Mouse (Mus musculus) urinary bladder, adult 18-20 months (tissue): ENCODE data around the gene Camkmt.
A peak's percentile ranks its signal among the peaks of the same experiment; 100 is the strongest.

Experiments used
- DNase-seq, 2 experiments: peaks; one replicate each; pipeline ENCODE4 v3.0.0; 2022; ENCODE audit warnings: low spot score in 2 of 2, mixed read lengths in 2 of 2

Camkmt gene

GRCm38 (mm10) chr17:85170541-85171255 is 80.3 kb downstream of the Camkmt start:
- DNase-seq, result no peak

- DNase-seq, result no peak
Measured at GRCm38 (mm10) chr17:85171951-85172350, 81.6 kb downstream of the Camkmt start.

GRCm38 (mm10) chr17:85177231-85177630 is 86.9 kb downstream of the Camkmt start:
- no peak for DNase-seq

GRCm38 (mm10) chr17:85180471-85181060 is 90.2 kb downstream of the Camkmt start:
- no peak for DNase-seq

GRCm38 (mm10) chr17:85189227-85190127 is 99.1 kb downstream of the Camkmt start:
- DNase-seq, result peak; percentile 63 to 70

- DNase-seq, result no peak
Measured at GRCm38 (mm10) chr17:85190128-85190435, 99.7 kb downstream of the Camkmt start.

GRCm38 (mm10) chr17:85193294-85193693 is 102.9 kb downstream of the Camkmt start:
- no peak for DNase-seq

GRCm38 (mm10) chr17:85198781-85199180 is 108.4 kb downstream of the Camkmt start:
- no peak for DNase-seq

GRCm38 (mm10) chr17:85199321-85199720 is 109.0 kb downstream of the Camkmt start:
- DNase-seq, result no peak

- DNase-seq, result no peak
Measured at GRCm38 (mm10) chr17:85218054-85218453, 127.7 kb downstream of the Camkmt start.

GRCm38 (mm10) chr17:85242109-85242508 is 151.8 kb downstream of the Camkmt start:
- no peak for DNase-seq

GRCm38 (mm10) chr17:85248962-85249361 is 158.6 kb downstream of the Camkmt start:
- no peak for DNase-seq

GRCm38 (mm10) chr17:85249744-85250143 is 159.4 kb downstream of the Camkmt start:
- no peak for DNase-seq

- no peak for DNase-seq
Measured at GRCm38 (mm10) chr17:85256930-85257329, 166.6 kb downstream of the Camkmt start.

- DNase-seq, result no peak
Measured at GRCm38 (mm10) chr17:85257348-85257747, 167.0 kb downstream of the Camkmt start.

GRCm38 (mm10) chr17:85258703-85259341 is 168.5 kb downstream of the Camkmt start:
- no peak for DNase-seq

- DNase-seq, result no peak
Measured at GRCm38 (mm10) chr17:85266831-85267422, 176.6 kb downstream of the Camkmt start.

GRCm38 (mm10) chr17:85271466-85272175 is 181.3 kb downstream of the Camkmt start:
- DNase-seq, result no peak

GRCm38 (mm10) chr17:85279720-85280119 is 189.4 kb downstream of the Camkmt start:
- DNase-seq, result no peak

GRCm38 (mm10) chr17:85282447-85282846 is 192.1 kb downstream of the Camkmt start:
- DNase-seq, result no peak

- no peak for DNase-seq
Measured at GRCm38 (mm10) chr17:85291154-85291553, 200.8 kb downstream of the Camkmt start.
